Mouse (Mus musculus) heart, adult 2 months (tissue): ENCODE measurements at regions not wholly inside any gene's neighbourhood (a gene's known extent, or its start where the extent isn't known, plus 50 kb on each side); places are given as distances from the start of the nearest gene placed in this dataset.

Experiments used
- DNase-seq, 2 experiments: peaks; one replicate each; pipeline ENCODE4 v3.0.0; 2021
- H3K27ac ChIP-seq: fragments of 200-600 bp; 2 replicates; pipeline ENCODE4 v1.8.1; 2022
- H3K27me3 ChIP-seq: fragments of 200-500 bp; 2 replicates; pipeline ENCODE4 v1.6.1; 2012; ENCODE audit warnings: mild to moderate bottlenecking, low read length, inconsistent platforms, mixed read lengths; ENCODE audit not compliant: control insufficient read depth, insufficient read depth
- H3K36me3 ChIP-seq: fragments of 200-500 bp; 2 replicates; pipeline ENCODE4 v1.6.1; 2012; ENCODE audit warnings: low read length, inconsistent platforms; ENCODE audit not compliant: control insufficient read depth, insufficient read depth
- H3K4me1 ChIP-seq: fragments of 200-500 bp; 2 replicates; pipeline ENCODE4 v1.6.1; 2011; ENCODE audit warnings: low read length; ENCODE audit not compliant: control insufficient read depth, insufficient read depth
- H3K4me3 ChIP-seq: fragments of 200-600 bp; 2 replicates; pipeline ENCODE4 v1.8.1; 2022
- H3K79me2 ChIP-seq: fragments of 200-500 bp; replicated peaks from 2 replicates; pipeline ENCODE4 v1.6.1; 2012; ENCODE audit warnings: mild to moderate bottlenecking, inconsistent platforms, low read length, moderate library complexity, mixed read lengths; ENCODE audit not compliant: control insufficient read depth, insufficient read depth
- H3K9ac ChIP-seq: fragments of 200-500 bp; 2 replicates; pipeline ENCODE4 v1.6.1; 2012; ENCODE audit warnings: low read depth, mild to moderate bottlenecking, control low read depth, inconsistent platforms, low read length, mixed read lengths
- CTCF ChIP-seq: fragments of 200-600 bp; IDR thresholded peaks from 2 replicates; pipeline ENCODE4 v1.8.1; 2022; ENCODE audit warnings: antibody characterized with exemption, mild to moderate bottlenecking, moderate library complexity
- EP300 ChIP-seq: fragments of 200-500 bp; IDR thresholded peaks from 2 replicates; pipeline ENCODE4 v1.6.1; 2011; ENCODE audit warnings: low read depth, low read length, control low read depth; ENCODE audit not compliant: insufficient read depth
- POLR2A ChIP-seq: fragments of 200-500 bp; IDR thresholded peaks from 2 replicates; pipeline ENCODE4 v1.6.1; 2011; ENCODE audit warnings: mild to moderate bottlenecking, low read depth, low read length, control low read depth; ENCODE audit not compliant: insufficient read depth
- WGBS: fragments of 180-500 bp; shearing (Covaris S2); methylation state at CpG from one replicate; pipeline ENCODE4 v1.1.7; 2018; 5-methylcytosine and 5-hydroxymethylcytosine counted together
- intact Hi-C: fragments of 180-260 bp; cut with DNase I; formaldehyde crosslinking; loops from one replicate; pipeline ENCODE4 v1.15.1; 2025

DNA sequence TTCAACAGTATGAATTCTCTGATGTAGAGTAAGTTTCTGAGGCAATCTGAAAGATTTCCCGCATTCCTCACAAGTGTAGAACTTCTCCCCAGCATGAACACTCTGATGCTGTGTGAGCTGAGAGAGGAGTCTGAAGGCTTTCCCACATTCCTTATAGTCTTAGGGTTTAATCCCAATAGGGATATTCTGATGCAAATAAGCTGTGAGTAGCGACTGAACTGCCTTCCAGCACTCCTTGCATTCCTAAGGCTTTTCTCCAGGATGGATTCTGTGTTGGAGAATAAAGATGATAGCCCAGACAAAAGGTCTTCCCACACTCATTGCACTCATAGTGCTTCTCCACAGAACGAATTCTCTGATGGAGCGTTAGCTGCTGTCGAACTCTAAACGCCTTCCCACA, 152.6 kb upstream of the Api5 start:
- TF ChIP-seq CTCF (no peak), POLR2A (no peak), EP300 (no peak)
- H3K27ac ChIP-seq, result no peak overlapping the region
- intact Hi-C loops, result no loop called here
- WGBS, result 79% methylated on average over 6 of the region's 6 CpGs
- no peak overlapping the region for H3K4me3 ChIP-seq
- no peaks in the 10 kb centered on the region for H3K36me3 ChIP-seq
- H3K27me3 ChIP-seq, result no peaks in the 10 kb centered on the region
- H3K79me2 ChIP-seq, result no peaks in the 10 kb centered on the region
- H3K9ac ChIP-seq, result no peak overlapping the region
- no peak for DNase-seq
- no peaks in the 10 kb centered on the region for H3K4me1 ChIP-seq

DNA sequence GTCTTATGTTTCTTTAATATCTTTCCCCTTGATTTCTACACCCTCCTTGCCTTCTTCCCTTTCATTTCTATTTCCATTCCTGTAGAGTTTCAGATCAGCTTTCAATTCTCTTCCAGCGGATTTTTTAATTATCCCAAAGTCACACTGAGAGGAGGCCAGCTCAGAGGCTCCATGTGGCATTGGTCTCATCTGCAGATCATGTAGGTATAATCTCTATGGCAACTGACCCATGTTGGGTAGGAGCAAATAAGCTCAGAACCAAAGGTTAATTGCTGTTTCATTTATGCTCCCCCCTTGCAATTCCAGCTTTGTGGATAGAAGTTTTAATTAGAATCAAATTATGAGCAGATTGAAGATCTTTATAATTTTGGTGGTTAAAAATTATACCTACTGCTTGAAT, 149.3 kb upstream of the Api5 start:
- no peak for DNase-seq
- Histone ChIP-seq H3K4me1 (no peaks in the 10 kb centered on the region), H3K4me3 (no peak overlapping the region), H3K36me3 (no peaks in the 10 kb centered on the region), H3K27ac (no peak overlapping the region), H3K27me3 (no peaks in the 10 kb centered on the region), H3K79me2 (no peaks in the 10 kb centered on the region), H3K9ac (no peak overlapping the region)
- TF ChIP-seq CTCF (no peak), POLR2A (no peak), EP300 (no peak)
- intact Hi-C loops, result no loop called here
- 65% methylated on average over 1 of the region's 1 CpGs for WGBS

GRCm38 (mm10) chr2:94571646-94572045, 133.7 kb upstream of the Api5 start:
- no peaks in the 10 kb centered on the region for H3K27me3 ChIP-seq
- H3K4me3 ChIP-seq, result no peak overlapping the region
- no peaks in the 10 kb centered on the region for H3K4me1 ChIP-seq
- TF ChIP-seq CTCF (no peak), EP300 (no peak)
- no peak for DNase-seq
- no peaks in the 10 kb centered on the region for H3K36me3 ChIP-seq
- intact Hi-C loops, result no loop called here
- H3K9ac ChIP-seq, result no peak overlapping the region
- no peak overlapping the region for H3K27ac ChIP-seq
- H3K79me2 ChIP-seq, result no peaks in the 10 kb centered on the region
- WGBS, result 63% methylated on average over 3 of the region's 3 CpGs

GRCm38 (mm10) chr2:94541230-94541905, 103.4 kb upstream of the Api5 start:
- H3K36me3 ChIP-seq, result no peaks in the 10 kb centered on the region
- WGBS, result 67% methylated on average over 3 of the region's 3 CpGs
- intact Hi-C loops, result no loop called here
- TF ChIP-seq CTCF, result no peak
- no peak for TF ChIP-seq POLR2A
- no peak for TF ChIP-seq EP300
- H3K4me3 ChIP-seq, result no peak overlapping the region
- DNase-seq, result no peak
- H3K27me3 ChIP-seq, result no peaks in the 10 kb centered on the region
- no peaks in the 10 kb centered on the region for H3K4me1 ChIP-seq
- no peak overlapping the region for H3K9ac ChIP-seq
- H3K79me2 ChIP-seq, result no peaks in the 10 kb centered on the region
- no peak overlapping the region for H3K27ac ChIP-seq

- no peaks in the 10 kb centered on the region for H3K27me3 ChIP-seq
- no peaks in the 10 kb centered on the region for H3K4me1 ChIP-seq
- intact Hi-C loops, result no loop called here
- TF ChIP-seq CTCF, result no peak
- TF ChIP-seq EP300, result no peak
- TF ChIP-seq POLR2A, result no peak
- no peak overlapping the region for H3K4me3 ChIP-seq
- H3K27ac ChIP-seq, result no peak overlapping the region
- no peaks in the 10 kb centered on the region for H3K79me2 ChIP-seq
- no peak for DNase-seq
- 61% methylated on average over 4 of the region's 4 CpGs for WGBS
- H3K9ac ChIP-seq, result no peak overlapping the region
- no peaks in the 10 kb centered on the region for H3K36me3 ChIP-seq
Observed at GRCm38 (mm10) chr2:94536631-94537030, 98.7 kb upstream of the Api5 start.

GRCm38 (mm10) chr2:94531175-94531574, 93.2 kb upstream of the Api5 start:
- no peak for DNase-seq
- Histone ChIP-seq H3K79me2 (no peaks in the 10 kb centered on the region), H3K4me1 (no peaks in the 10 kb centered on the region), H3K36me3 (no peaks in the 10 kb centered on the region), H3K27ac (no peak overlapping the region), H3K9ac (no peak overlapping the region), H3K4me3 (no peak overlapping the region), H3K27me3 (no peaks in the 10 kb centered on the region)
- intact Hi-C loops, result no loop called here
- TF ChIP-seq CTCF (no peak), EP300 (no peak), POLR2A (no peak)
- WGBS, result 56% methylated on average over 5 of the region's 5 CpGs
